Mouse (Mus musculus) layer of hippocampus, postnatal 10 days (tissue): ENCODE data around the gene Pigo. TPM values are rescaled to one million over a fixed set of nuclear protein-coding genes. Genes with fewer than 3 reads are reported as not detected.

Experiments
- DNase-seq, 2 experiments: peaks; one replicate each; pipeline ENCODE4 v3.0.0; 2021; ENCODE audit warnings: low spot score in 2 of 2
- total RNA-seq, 2 experiments: library from RNA; stranded (reverse); gene quantifications; 2 replicates each; pipeline ENCODE4 v1.2.3; 2021

Pigo gene
- total RNA-seq, 2 experiments from 2014 or later: 25.6 to 26.0 TPM

- DNase-seq: no peak
Observed at GRCm38 (mm10) chr4:43037860-43038566, 12.4 kb upstream of the Pigo start.

GRCm38 (mm10) chr4:43036356-43036755 is 10.7 kb upstream of the Pigo start:
- no peak for DNase-seq

- no peak for DNase-seq
Observed at GRCm38 (mm10) chr4:43035851-43036250, 10.2 kb upstream of the Pigo start.

GRCm38 (mm10) chr4:43033481-43033880 is 7.9 kb upstream of the Pigo start:
- no peak for DNase-seq

GRCm38 (mm10) chr4:43032501-43032900 is 6.9 kb upstream of the Pigo start:
- DNase-seq: no peak

GRCm38 (mm10) chr4:43031237-43031995 is 5.8 kb upstream of the Pigo start, which contains the start of gene Stoml2:
Gene Stoml2 (minus strand): TSS chr4:43031710.
- DNase-seq: peak; percentile 90 to 92

- DNase-seq: no peak
Observed at GRCm38 (mm10) chr4:43030780-43031230, 5.2 kb upstream of the Pigo start.

GRCm38 (mm10) chr4:43030352-43030751 is 4.7 kb upstream of the Pigo start:
- no peak for DNase-seq

- no peak for DNase-seq
Observed at GRCm38 (mm10) chr4:43029749-43030148, 4.1 kb upstream of the Pigo start.

GRCm38 (mm10) chr4:43029121-43029520 is 3.5 kb upstream of the Pigo start:
- DNase-seq: no peak

GRCm38 (mm10) chr4:43024673-43025072 is 946 bp downstream of the Pigo start:
- DNase-seq: no peak

GRCm38 (mm10) chr4:43021341-43021740 is 4.3 kb downstream of the Pigo start:
- no peak for DNase-seq

- DNase-seq: no peak
Observed at GRCm38 (mm10) chr4:43020876-43021275, 4.7 kb downstream of the Pigo start.

- DNase-seq: no peak
Observed at GRCm38 (mm10) chr4:43019641-43020465, 5.8 kb downstream of the Pigo start.

- no peak for DNase-seq
Observed at GRCm38 (mm10) chr4:43019176-43019575, 6.4 kb downstream of the Pigo start.

- no peak for DNase-seq
Observed at GRCm38 (mm10) chr4:43018156-43018555, 7.5 kb downstream of the Pigo start.

- no peak for DNase-seq
Observed at GRCm38 (mm10) chr4:43012091-43012490, 13.5 kb downstream of the Pigo start.

GRCm38 (mm10) chr4:43010161-43011038 is 15.2 kb downstream of the Pigo start, which contains the start of gene Fancg:
Gene Fancg (minus strand): TSS chr4:43010506.
- peak; percentile 73 to 82 for DNase-seq

- no peak for DNase-seq
Observed at GRCm38 (mm10) chr4:43005765-43006164, 19.9 kb downstream of the Pigo start.

- DNase-seq: no peak
Observed at GRCm38 (mm10) chr4:43004951-43005350, 20.7 kb downstream of the Pigo start.
